11 mouse cellular contexts compared by ENCODE assay signal in genomic region chr11:43531619-43532018, GRCm38 (mm10). TPM values are rescaled to one million over a fixed set of nuclear protein-coding genes. Genes with fewer than 3 reads are reported as not detected.
DNase-seq lines count a peak whose midpoint lies in the region; ATAC-seq and TF ChIP-seq lines count a peak whose summit lies in the region.
"Had no signal": no experiment of that assay in that cellular context is flagged by ENCODE, and none has a peak within 500 bp of the region (broad histone marks: within the 10 kb centered on the region; RNA-seq: fewer than 3 reads in every experiment).

No protein-coding gene starts in this region.

- DNase-seq in forebrain, embryonic 10.5 days (ENCODE audit: extremely low spot score, low spot score): no peak
- DNase-seq in forebrain, embryonic 11.5 days (ENCODE audit: low spot score): no peak
- no peak for DNase-seq in kidney, postnatal 0 days (ENCODE audit: low spot score)
- DNase-seq in kidney, postnatal 36 days: no peak
- peak; percentile 50 for DNase-seq in ES-CJ7 (ENCODE audit: low read depth, low spot score)
- DNase-seq in ovary, postnatal 10 days (ENCODE audit: low spot score): no peak
- DNase-seq: adrenal gland, postnatal 36 days had no signal

- ATAC-seq in forebrain, embryonic 11.5 days (replicated peaks; ENCODE audit: low FRiP score): no peak
- ATAC-seq in kidney, postnatal 0 days (replicated peaks; ENCODE audit: low FRiP score, low read depth): no peak
- ATAC-seq in midbrain, embryonic 12.5 days (ENCODE audit: low FRiP score, low read depth): no peak
- no peak for ATAC-seq in CD4-positive, CD25-positive, alpha-beta regulatory T cell, adult 4 months

- no peak overlapping the region for H3K4me2 ChIP-seq in forebrain, embryonic 11.5 days (ENCODE audit: low read depth, low read length, severe bottlenecking)
- H3K4me2 ChIP-seq in kidney, postnatal 0 days (ENCODE audit: low read length): no peak overlapping the region
- H3K4me2 ChIP-seq in midbrain, embryonic 12.5 days (replicated peaks): peak overlapping the region; percentile 74
- H3K4me2 ChIP-seq: limb, embryonic 13.5 days; stomach, embryonic 15.5 days had no signal

- H3K9me3 ChIP-seq in forebrain, embryonic 10.5 days: no peaks in the 10 kb centered on the region
- H3K9me3 ChIP-seq in forebrain, embryonic 11.5 days (ENCODE audit: control insufficient read depth, low read length): no peaks in the 10 kb centered on the region
- no peaks in the 10 kb centered on the region for H3K9me3 ChIP-seq in kidney, postnatal 0 days (replicated peaks; ENCODE audit: low read length)
- no peaks in the 10 kb centered on the region for H3K9me3 ChIP-seq in midbrain, embryonic 12.5 days
- H3K9me3 ChIP-seq: limb, embryonic 13.5 days; stomach, embryonic 15.5 days had no signal

- TF ChIP-seq CTCF in kidney, postnatal 0 days (IDR thresholded peaks at IDR 0.05; ENCODE audit: low read depth): peak; percentile 54; the same call in 1 of the 2 replicates

- H3K36me3 ChIP-seq in forebrain, embryonic 10.5 days (replicated peaks): peaks cover 66% of the 10 kb centered on the region
- no peaks in the 10 kb centered on the region; the same call in 1 of the 2 replicates for H3K36me3 ChIP-seq in forebrain, embryonic 11.5 days (ENCODE audit: control insufficient read depth, insufficient read depth, low read length)
- H3K36me3 ChIP-seq in kidney, postnatal 0 days (ENCODE audit: insufficient read depth, low read length): no peaks in the 10 kb centered on the region
- peaks cover 40% of the 10 kb centered on the region for H3K36me3 ChIP-seq in midbrain, embryonic 12.5 days

- no peaks in the 10 kb centered on the region; the same call in 1 of the 2 replicates for H3K27me3 ChIP-seq in forebrain, embryonic 10.5 days (ENCODE audit: poor library complexity, severe bottlenecking)
- H3K27me3 ChIP-seq in forebrain, embryonic 11.5 days (ENCODE audit: control insufficient read depth, insufficient read depth, low read length): no peaks in the 10 kb centered on the region
- no peaks in the 10 kb centered on the region for H3K27me3 ChIP-seq in kidney, postnatal 0 days (ENCODE audit: insufficient read depth, low read length)
- H3K27me3 ChIP-seq in midbrain, embryonic 12.5 days: no peaks in the 10 kb centered on the region
- H3K27me3 ChIP-seq: limb, embryonic 13.5 days; stomach, embryonic 15.5 days had no signal

- H3K4me1 ChIP-seq in forebrain, embryonic 10.5 days: peaks cover 48% of the 10 kb centered on the region
- H3K4me1 ChIP-seq in forebrain, embryonic 11.5 days (replicated peaks; ENCODE audit: control insufficient read depth, insufficient read depth, low read length): peaks cover 6% of the 10 kb centered on the region; the same call in 1 of the 2 replicates
- 0 out of 2 replicates have a peak, but pooled peaks cover 10% of the 10 kb centered on the region for H3K4me1 ChIP-seq in kidney, postnatal 0 days (replicated peaks; ENCODE audit: insufficient read depth, low read length)
- H3K4me1 ChIP-seq in midbrain, embryonic 12.5 days: peaks cover 28% of the 10 kb centered on the region
- H3K4me1 ChIP-seq: stomach, embryonic 15.5 days had no signal

- 68% methylated on average over 5 of the region's 5 CpGs for WGBS in forebrain, embryonic 10.5 days
- WGBS in forebrain, embryonic 11.5 days: 61% methylated on average over 5 of the region's 5 CpGs
- 56% methylated on average over 5 of the region's 5 CpGs for WGBS in kidney, postnatal 0 days
- WGBS in midbrain, embryonic 12.5 days: 60% methylated on average over 5 of the region's 5 CpGs

- no peak overlapping the region; the same call in 1 of the 2 replicates for H3K4me3 ChIP-seq in forebrain, embryonic 10.5 days
- H3K4me3 ChIP-seq in forebrain, embryonic 11.5 days (ENCODE audit: low read depth, low read length): no peak overlapping the region
- H3K4me3 ChIP-seq in kidney, postnatal 0 days (replicated peaks; ENCODE audit: low read depth, low read length): no peak overlapping the region
- H3K4me3 ChIP-seq in midbrain, embryonic 12.5 days: no peak overlapping the region
- H3K4me3 ChIP-seq: limb, embryonic 13.5 days; stomach, embryonic 15.5 days had no signal

- H3K27ac ChIP-seq in forebrain, embryonic 10.5 days: 0 out of 2 replicates have a peak overlapping the region, but pooled peaks have one; percentile 15
- no peak overlapping the region for H3K27ac ChIP-seq in forebrain, embryonic 11.5 days (ENCODE audit: low read depth, low read length)
- no peak overlapping the region for H3K27ac ChIP-seq in kidney, postnatal 0 days
- no peak overlapping the region; the same call in 1 of the 2 replicates for H3K27ac ChIP-seq in midbrain, embryonic 12.5 days (replicated peaks)
- H3K27ac ChIP-seq: limb, embryonic 13.5 days; stomach, embryonic 15.5 days had no signal

- H3K9ac ChIP-seq in forebrain, embryonic 11.5 days (ENCODE audit: low read length): no peak overlapping the region
- H3K9ac ChIP-seq in kidney, postnatal 0 days (ENCODE audit: low read depth, low read length): no peak overlapping the region
- H3K9ac ChIP-seq in midbrain, embryonic 12.5 days (replicated peaks): no peak overlapping the region
- H3K9ac ChIP-seq: limb, embryonic 13.5 days; stomach, embryonic 15.5 days had no signal

RNA-seq across cellular contexts. Expression of gene Ccnjl, which starts 3.0 kb away (rescaled TPM):
- polyA plus RNA-seq in forebrain, embryonic 10.5 days (2016; fragmentation: Nextera tagmentation; extraction: Ambion mirVana): 34.8 and 36.9 TPM in 2 replicates
- polyA plus RNA-seq in forebrain, embryonic 11.5 days (2014; fragmentation: Nextera tagmentation; extraction: Ambion mirVana): 30.7 and 32.3 TPM in 2 replicates
- polyA plus RNA-seq in kidney, postnatal 0 days (2015; fragmentation: Nextera tagmentation; extraction: Ambion mirVana): 14.1 and 14.2 TPM in 2 replicates
- 32.4 and 32.6 TPM in 2 replicates for polyA plus RNA-seq in midbrain, embryonic 12.5 days (2016; fragmentation: Nextera tagmentation; extraction: Ambion mirVana)
- under 1 TPM in 1 of 2 experiments, not detected in 1; 0.24 TPM for polyA plus RNA-seq in CD4-positive, CD25-positive, alpha-beta regulatory T cell, adult 4 months (2017; shearing (Covaris generic))

RNA-seq across cellular contexts. Expression of gene 4933415A04Rik, which starts 55.2 kb away (rescaled TPM):
- polyA plus RNA-seq in forebrain, embryonic 10.5 days (2016; fragmentation: Nextera tagmentation; extraction: Ambion mirVana): 10.7 and 11.2 TPM in 2 replicates
- 7.4 and 8.5 TPM in 2 replicates for polyA plus RNA-seq in forebrain, embryonic 11.5 days (2014; fragmentation: Nextera tagmentation; extraction: Ambion mirVana)
- 3.8 and 4.6 TPM in 2 replicates for polyA plus RNA-seq in kidney, postnatal 0 days (2015; fragmentation: Nextera tagmentation; extraction: Ambion mirVana)
- polyA plus RNA-seq in midbrain, embryonic 12.5 days (2016; fragmentation: Nextera tagmentation; extraction: Ambion mirVana): 8.4 and 9.3 TPM in 2 replicates
- polyA plus RNA-seq in CD4-positive, CD25-positive, alpha-beta regulatory T cell, adult 4 months (2017; shearing (Covaris generic)): not detected

RNA-seq across cellular contexts. Expression of gene C1qtnf2, which starts 57.5 kb away (rescaled TPM):
- 0.71 and 1.2 TPM in 2 replicates for polyA plus RNA-seq in forebrain, embryonic 10.5 days (2016; fragmentation: Nextera tagmentation; extraction: Ambion mirVana)
- 1.1 and 1.6 TPM in 2 replicates for polyA plus RNA-seq in forebrain, embryonic 11.5 days (2014; fragmentation: Nextera tagmentation; extraction: Ambion mirVana)
- 27.2 and 28.0 TPM in 2 replicates for polyA plus RNA-seq in kidney, postnatal 0 days (2015; fragmentation: Nextera tagmentation; extraction: Ambion mirVana)
- polyA plus RNA-seq in midbrain, embryonic 12.5 days (2016; fragmentation: Nextera tagmentation; extraction: Ambion mirVana): 3.7 and 4.5 TPM in 2 replicates
- polyA plus RNA-seq in CD4-positive, CD25-positive, alpha-beta regulatory T cell, adult 4 months (2017; shearing (Covaris generic)): not detected

Comparison
In these comparisons a context has a peak if more than half of its experiments do, and no peak if none do; other contexts are left out.
1. RNA of gene Ccnjl, which starts 3.0 kb away (polyA plus RNA-seq): 34.8 to 36.9 TPM in forebrain, embryonic 10.5 days, 32.4 to 32.6 TPM in midbrain, embryonic 12.5 days, 30.7 to 32.3 TPM in forebrain, embryonic 11.5 days and 14.1 to 14.2 TPM in kidney, postnatal 0 days; 0.24 TPM in CD4-positive, CD25-positive, alpha-beta regulatory T cell, adult 4 months; every median in the first group is over 10 times any median in the second.